Mouse (Mus musculus) lung, postnatal 0 days (tissue): Measurements from ENCODE around the gene Ect2. TPM values are rescaled to one million over a fixed set of nuclear protein-coding genes. Genes with fewer than 3 reads are reported as not detected.

Source experiments
- ATAC-seq: fragments of 200-750 bp; cut with Nextera tagmentation; 2 replicates; pipeline ENCODE4 v1.8.0; 2017; ENCODE audit warnings: moderate library complexity
- DNase-seq: peaks from one replicate; pipeline ENCODE4 v3.0.0-alpha.2; 2016; ENCODE audit warnings: low spot score
- H3K27ac ChIP-seq: fragments of 300-500 bp; sonication (generic); 2 replicates; pipeline ENCODE4 v1.5.1; 2014; ENCODE audit warnings: antibody characterized with exemption, mild to moderate bottlenecking, low read length, mixed read lengths
- H3K27me3 ChIP-seq: fragments of 300-500 bp; sonication (generic); replicated peaks from 2 replicates; pipeline ENCODE4 v1.6.1; 2014; ENCODE audit warnings: low read length, mixed read lengths; ENCODE audit not compliant: insufficient read depth
- H3K36me3 ChIP-seq: fragments of 300-500 bp; sonication (generic); 2 replicates; pipeline ENCODE4 v1.6.1; 2014; ENCODE audit warnings: low read length, mixed read lengths; ENCODE audit not compliant: insufficient read depth
- H3K4me1 ChIP-seq: fragments of 300-500 bp; sonication (generic); 2 replicates; pipeline ENCODE4 v1.6.1; 2014; ENCODE audit warnings: antibody characterized with exemption, low read depth, low read length, mixed read lengths; ENCODE audit not compliant: insufficient read depth
- H3K4me2 ChIP-seq: fragments of 300-500 bp; sonication (generic); replicated peaks from 2 replicates; pipeline ENCODE4 v1.6.1; 2014; ENCODE audit warnings: low read depth, mild to moderate bottlenecking, low read length, moderate library complexity, mixed read lengths
- H3K4me3 ChIP-seq: fragments of 300-500 bp; sonication (generic); 2 replicates; pipeline ENCODE4 v1.5.1; 2014; ENCODE audit warnings: low read depth, low read length
- H3K9ac ChIP-seq: fragments of 300-500 bp; sonication (generic); replicated peaks from 2 replicates; pipeline ENCODE4 v1.6.1; 2014; ENCODE audit warnings: low read depth, mild to moderate bottlenecking
- H3K9me3 ChIP-seq: fragments of 300-500 bp; sonication (generic); 2 replicates; pipeline ENCODE4 v1.6.1; 2016; ENCODE audit warnings: low read length, mixed read lengths
- CTCF ChIP-seq: IDR thresholded peaks from 2 replicates; pipeline ENCODE4 v1.5.1; 2016; ENCODE audit warnings: antibody characterized with exemption, mild to moderate bottlenecking
- EP300 ChIP-seq: IDR thresholded peaks from 2 replicates; pipeline ENCODE4 v1.6.1; 2016; ENCODE audit warnings: antibody characterized with exemption, mild to moderate bottlenecking, control low read depth
- WGBS: fragments of 180-500 bp; shearing (Covaris S2); extraction: QIAGEN DNeasy Blood & Tissue Kit; methylation state at CpG from one replicate; pipeline ENCODE4 v1.1.7; 2014; 5-methylcytosine and 5-hydroxymethylcytosine counted together
- polyA plus RNA-seq: library from polyadenylated mRNA; unstranded; fragments of >200 nt; fragmentation: Nextera tagmentation; extraction: Ambion mirVana; gene quantifications from 2 replicates; pipeline ENCODE4 v1.2.1, GENCODE M21; 2015

Gene Ect2
- polyA plus RNA-seq, 1 experiment from 2014 or later, result 4.6 TPM

GRCm38 (mm10) chr3:27183601-27184175, 30.0 kb upstream of the Ect2 start:
- TF ChIP-seq CTCF, result no peak; the same call in 1 of the 2 replicates
- no peak for TF ChIP-seq EP300
- 12% methylated on average over 19 of the region's 19 CpGs for WGBS
- no peaks in the 10 kb centered on the region for H3K9me3 ChIP-seq
- DNase-seq (no peak), ATAC-seq (no peak)
- H3K36me3 ChIP-seq, result no peaks in the 10 kb centered on the region
- H3K9ac ChIP-seq, result peak overlapping the region; percentile 35
- no peak overlapping the region for H3K27ac ChIP-seq
- peak overlapping the region; percentile 55 for H3K4me3 ChIP-seq
- H3K4me2 ChIP-seq, result peak overlapping the region; percentile 89
- H3K27me3 ChIP-seq, result no peaks in the 10 kb centered on the region
- no peaks in the 10 kb centered on the region for H3K4me1 ChIP-seq

GRCm38 (mm10) chr3:27182733-27183600, 29.3 kb upstream of the Ect2 start, which contains the start of gene Nceh1:
Gene Nceh1, plus strand, starts transcription at chr3:27182965.
- no peaks in the 10 kb centered on the region for H3K9me3 ChIP-seq
- ATAC-seq (peak; percentile 99), DNase-seq (peak; percentile 97)
- under 1% methylated on average over 54 of the region's 54 CpGs for WGBS
- H3K4me1 ChIP-seq, result no peaks in the 10 kb centered on the region
- H3K4me2 ChIP-seq, result peak within 1 kb of the TSS; percentile 89
- H3K9ac ChIP-seq, result peak within 1 kb of the TSS; percentile 35
- H3K4me3 ChIP-seq, result peak within 1 kb of the TSS; percentile 55
- H3K27ac ChIP-seq, result no peak within 1 kb of the TSS
- no peaks in the 10 kb centered on the region for H3K36me3 ChIP-seq
- TF ChIP-seq EP300 (no peak), CTCF (peak; percentile 99)
- H3K27me3 ChIP-seq, result no peaks in the 10 kb centered on the region

- no peak overlapping the region for H3K4me3 ChIP-seq
- no peak for TF ChIP-seq CTCF
- no peak for TF ChIP-seq EP300
- H3K36me3 ChIP-seq, result no peaks in the 10 kb centered on the region
- WGBS, result 87% methylated on average over 8 of the region's 8 CpGs
- ATAC-seq (no peak), DNase-seq (no peak)
- H3K9me3 ChIP-seq, result no peaks in the 10 kb centered on the region
- no peak overlapping the region for H3K4me2 ChIP-seq
- no peaks in the 10 kb centered on the region for H3K4me1 ChIP-seq
- H3K27ac ChIP-seq, result no peak overlapping the region
- H3K9ac ChIP-seq, result no peak overlapping the region
- no peaks in the 10 kb centered on the region for H3K27me3 ChIP-seq
Observed at GRCm38 (mm10) chr3:27179711-27180110, 26.0 kb upstream of the Ect2 start.

GRCm38 (mm10) chr3:27170257-27170656, 16.6 kb upstream of the Ect2 start:
- no peak for TF ChIP-seq EP300
- TF ChIP-seq CTCF, result no peak
- 74% methylated on average over 1 of the region's 1 CpGs for WGBS
- H3K36me3 ChIP-seq, result no peaks in the 10 kb centered on the region

GRCm38 (mm10) chr3:27165481-27166065, 11.9 kb upstream of the Ect2 start:
- Histone ChIP-seq H3K9ac (no peak overlapping the region), H3K4me1 (no peaks in the 10 kb centered on the region), H3K27ac (no peak overlapping the region), H3K36me3 (no peaks in the 10 kb centered on the region), H3K4me2 (no peak overlapping the region), H3K9me3 (no peaks in the 10 kb centered on the region), H3K4me3 (no peak overlapping the region), H3K27me3 (no peaks in the 10 kb centered on the region)
- DNase-seq (no peak), ATAC-seq (no peak)
- TF ChIP-seq CTCF (no peak), EP300 (no peak)
- 60% methylated on average over 3 of the region's 3 CpGs for WGBS

More at GRCm38 (mm10) chr3:27170257-27170656, 16.6 kb upstream of the Ect2 start:
- Histone ChIP-seq H3K27ac (no peak overlapping the region), H3K9me3 (no peaks in the 10 kb centered on the region), H3K4me3 (no peak overlapping the region), H3K27me3 (no peaks in the 10 kb centered on the region), H3K9ac (no peak overlapping the region), H3K4me2 (no peak overlapping the region), H3K4me1 (no peaks in the 10 kb centered on the region)
- ATAC-seq (no peak), DNase-seq (no peak)

GRCm38 (mm10) chr3:27162410-27162804, 8.7 kb upstream of the Ect2 start:
- 53% methylated on average over 2 of the region's 2 CpGs for WGBS

More at GRCm38 (mm10) chr3:27162410-27162804, 8.7 kb upstream of the Ect2 start:
- H3K9ac ChIP-seq, result no peak overlapping the region
- DNase-seq, result no peak
- no peak overlapping the region for H3K4me2 ChIP-seq
- no peaks in the 10 kb centered on the region for H3K4me1 ChIP-seq
- H3K4me3 ChIP-seq, result no peak overlapping the region
- H3K27me3 ChIP-seq, result no peaks in the 10 kb centered on the region
- ATAC-seq, result no peak
- TF ChIP-seq CTCF, result no peak
- no peak for TF ChIP-seq EP300
- no peaks in the 10 kb centered on the region for H3K9me3 ChIP-seq
- H3K36me3 ChIP-seq, result no peaks in the 10 kb centered on the region
- no peak overlapping the region for H3K27ac ChIP-seq
